Mouse (Mus musculus): Measurements from ENCODE around the gene 4930451I11Rik. TPM values are rescaled to one million over a fixed set of nuclear protein-coding genes. Genes with fewer than 3 reads are reported as not detected.

Gene 4930451I11Rik
- total RNA-seq (2022) = not detected

- no peak for DNase-seq (ENCODE audit: low spot score)
These were observed at the start of gene 4930451I11Rik for GRCm38 (mm10) chr7:126831539-126831938. Gene 4930451I11Rik (minus strand): TSS chr7:126831639.

GRCm38 (mm10) chr7:126881040-126881439 lies 49.6 kb upstream of the 4930451I11Rik start:
- peak; percentile 70 for DNase-seq (ENCODE audit: low spot score)

- DNase-seq (ENCODE audit: low spot score) = no peak
These were observed 45.8 kb upstream of the 4930451I11Rik start for GRCm38 (mm10) chr7:126877239-126877638.

GRCm38 (mm10) chr7:126870520-126870891 lies 39.1 kb upstream of the 4930451I11Rik start:
- DNase-seq (ENCODE audit: low spot score) = no peak

- no peak for DNase-seq (ENCODE audit: low spot score)
These were observed 38.5 kb upstream of the 4930451I11Rik start for GRCm38 (mm10) chr7:126869780-126870519.

GRCm38 (mm10) chr7:126868003-126868402 lies 36.6 kb upstream of the 4930451I11Rik start:
- DNase-seq (ENCODE audit: low spot score) = no peak

- DNase-seq (ENCODE audit: low spot score) = no peak
These were observed 36.1 kb upstream of the 4930451I11Rik start for GRCm38 (mm10) chr7:126867534-126867933.

GRCm38 (mm10) chr7:126863791-126864190 lies 32.4 kb upstream of the 4930451I11Rik start:
- DNase-seq (ENCODE audit: low spot score) = no peak

GRCm38 (mm10) chr7:126862147-126862784 lies 30.8 kb upstream of the 4930451I11Rik start, which contains the start of gene Ino80e:
Gene Ino80e (minus strand): TSS chr7:126862377.
- DNase-seq (ENCODE audit: low spot score) = peak; percentile 94

GRCm38 (mm10) chr7:126861429-126862130 lies 30.1 kb upstream of the 4930451I11Rik start, which contains the start of gene Hirip3:
Gene Hirip3 (plus strand): TSS chr7:126861972.
- DNase-seq (ENCODE audit: low spot score) = peak; percentile 96

GRCm38 (mm10) chr7:126860987-126861386 lies 29.5 kb upstream of the 4930451I11Rik start:
- DNase-seq (ENCODE audit: low spot score) = no peak

GRCm38 (mm10) chr7:126856741-126857420 lies 25.4 kb upstream of the 4930451I11Rik start:
- no peak for DNase-seq (ENCODE audit: low spot score)

- DNase-seq (ENCODE audit: low spot score) = no peak
These were observed 24.2 kb upstream of the 4930451I11Rik start for GRCm38 (mm10) chr7:126855641-126856040.

GRCm38 (mm10) chr7:126853454-126853853 lies 22.0 kb upstream of the 4930451I11Rik start:
- no peak for DNase-seq (ENCODE audit: low spot score)

- DNase-seq (ENCODE audit: low spot score) = no peak
These were observed 19.8 kb upstream of the 4930451I11Rik start for GRCm38 (mm10) chr7:126851192-126851591.

- DNase-seq (ENCODE audit: low spot score) = no peak
These were observed 18.7 kb upstream of the 4930451I11Rik start for GRCm38 (mm10) chr7:126850161-126850560.

- DNase-seq (ENCODE audit: low spot score) = no peak
These were observed 17.4 kb upstream of the 4930451I11Rik start for GRCm38 (mm10) chr7:126848794-126849193.

- no peak for DNase-seq (ENCODE audit: low spot score)
These were observed 16.3 kb upstream of the 4930451I11Rik start for GRCm38 (mm10) chr7:126847421-126848398.

GRCm38 (mm10) chr7:126847116-126847420 lies 15.6 kb upstream of the 4930451I11Rik start, which contains the start of gene Doc2a:
Gene Doc2a (plus strand): TSS chr7:126847416.
- no peak for DNase-seq (ENCODE audit: low spot score)

- DNase-seq (ENCODE audit: low spot score) = no peak
These were observed 14.1 kb upstream of the 4930451I11Rik start for GRCm38 (mm10) chr7:126845516-126845915.

- DNase-seq (ENCODE audit: low spot score) = no peak
These were observed 11.8 kb upstream of the 4930451I11Rik start for GRCm38 (mm10) chr7:126843276-126843675.
